Mouse (Mus musculus): ENCODE results near the gene Btbd6.

The Btbd6 gene

GRCm38 (mm10) chr12:112955800-112956199 lies 20.5 kb upstream of the Btbd6 start:
- peak; percentile 79 to 88 for DNase-seq

- no peak for DNase-seq
Measured at GRCm38 (mm10) chr12:112958303-112958702, 18.0 kb upstream of the Btbd6 start.

- no peak for DNase-seq
Measured at GRCm38 (mm10) chr12:112959421-112959820, 16.9 kb upstream of the Btbd6 start.

- peak; percentile 79 to 80 for DNase-seq
Measured at GRCm38 (mm10) chr12:112961428-112961827, 14.9 kb upstream of the Btbd6 start.

GRCm38 (mm10) chr12:112961872-112962271 lies 14.4 kb upstream of the Btbd6 start:
- DNase-seq: no peak

GRCm38 (mm10) chr12:112965783-112966182 lies 10.5 kb upstream of the Btbd6 start:
- DNase-seq: peak in 1 of 2 experiments; percentile 42

GRCm38 (mm10) chr12:112968943-112969342 lies 7.3 kb upstream of the Btbd6 start:
- no peak for DNase-seq

GRCm38 (mm10) chr12:112969616-112970015 lies 6.7 kb upstream of the Btbd6 start:
- no peak for DNase-seq

GRCm38 (mm10) chr12:112974736-112975135 lies 1.5 kb upstream of the Btbd6 start:
- no peak for DNase-seq

GRCm38 (mm10) chr12:112977156-112977555 lies 874 bp downstream of the Btbd6 start:
- DNase-seq: peak; percentile 35 to 48

GRCm38 (mm10) chr12:112982031-112982430 lies 5.7 kb downstream of the Btbd6 start:
- DNase-seq: no peak

GRCm38 (mm10) chr12:112985346-112985745 lies 9.1 kb downstream of the Btbd6 start:
- DNase-seq: no peak

- no peak for DNase-seq
Measured at GRCm38 (mm10) chr12:112987877-112988276, 11.6 kb downstream of the Btbd6 start.

GRCm38 (mm10) chr12:112990706-112991405 lies 14.6 kb downstream of the Btbd6 start:
- no peak for DNase-seq

- no peak for DNase-seq
Measured at GRCm38 (mm10) chr12:112991444-112991843, 15.2 kb downstream of the Btbd6 start.

GRCm38 (mm10) chr12:112994153-112994552 lies 17.9 kb downstream of the Btbd6 start:
- no peak for DNase-seq

GRCm38 (mm10) chr12:112999569-113000293 lies 23.4 kb downstream of the Btbd6 start:
- peak in 1 of 2 experiments; percentile 51 for DNase-seq

- peak; percentile 95 to 99 for DNase-seq
Measured at GRCm38 (mm10) chr12:113000294-113001132, 24.2 kb downstream of the Btbd6 start, which contains the start of gene Brf1. TSS of gene Brf1 (minus strand) at chr12:113000704.

GRCm38 (mm10) chr12:113001133-113001474 lies 24.8 kb downstream of the Btbd6 start:
- DNase-seq: no peak

GRCm38 (mm10) chr12:113002667-113003066 lies 26.4 kb downstream of the Btbd6 start:
- no peak for DNase-seq

GRCm38 (mm10) chr12:113004011-113004410 lies 27.7 kb downstream of the Btbd6 start:
- no peak for DNase-seq

GRCm38 (mm10) chr12:113004993-113005392 lies 28.7 kb downstream of the Btbd6 start:
- DNase-seq: peak; percentile 55 to 69

- no peak for DNase-seq
Measured at GRCm38 (mm10) chr12:113011702-113012360, 35.5 kb downstream of the Btbd6 start.
